14 mouse cellular contexts compared by ENCODE assay signal in the genomic region with DNA sequence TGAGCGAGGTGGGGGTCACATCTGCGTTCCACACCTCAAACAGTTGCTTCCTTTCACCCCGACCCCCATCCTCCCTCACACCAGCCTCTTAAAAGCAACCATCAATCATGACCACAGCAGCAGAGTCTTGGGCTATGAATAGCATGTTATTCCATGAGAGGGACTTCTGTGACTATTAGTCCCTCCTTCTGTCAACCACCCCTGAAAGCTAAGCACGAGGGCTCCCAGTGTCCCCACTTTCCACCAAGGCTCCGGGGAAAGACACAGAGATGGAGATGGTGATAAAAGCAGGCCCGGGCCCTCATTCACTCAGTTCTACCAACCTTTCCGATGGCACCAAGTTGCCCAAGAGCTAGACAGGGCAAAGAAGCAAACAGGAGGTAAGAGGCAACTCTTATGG.
"Had no signal": no experiment of that assay in that cellular context is flagged by ENCODE, and none has a peak within 500 bp of the region (broad histone marks: within the 10 kb centered on the region; RNA-seq: fewer than 3 reads in every experiment).

No protein-coding gene starts in this region.

- DNase-seq: kidney, adult 8-10 months; kidney, postnatal 10 days; kidney, postnatal 36 days; layer of hippocampus, postnatal 36 days; liver, embryonic 13.5 days; lung, adult 2 months; lung, postnatal 14 days; lung, postnatal 4 days; thymus, adult 18-20 months; thymus, postnatal 36 days had no signal

- H3K4me1 ChIP-seq: liver, embryonic 13.5 days had no signal

- H3K27ac ChIP-seq: kidney, embryonic 15.5 days; left cerebral cortex, adult 2 months; liver, embryonic 13.5 days; midbrain, embryonic 13.5 days; neural tube, embryonic 13.5 days had no signal

- H3K36me3 ChIP-seq: kidney, embryonic 15.5 days; liver, embryonic 13.5 days; midbrain, embryonic 13.5 days; neural tube, embryonic 13.5 days had no signal

- H3K9me3 ChIP-seq: kidney, embryonic 15.5 days; liver, embryonic 13.5 days; midbrain, embryonic 13.5 days; neural tube, embryonic 13.5 days had no signal

- ATAC-seq: midbrain, embryonic 13.5 days had no signal

- H3K4me2 ChIP-seq: kidney, embryonic 15.5 days; liver, embryonic 13.5 days; midbrain, embryonic 13.5 days; neural tube, embryonic 13.5 days had no signal

- H3K9ac ChIP-seq: kidney, embryonic 15.5 days; liver, embryonic 13.5 days; midbrain, embryonic 13.5 days; neural tube, embryonic 13.5 days had no signal

- H3K27me3 ChIP-seq: liver, embryonic 13.5 days; midbrain, embryonic 13.5 days; neural tube, embryonic 13.5 days had no signal

- H3K4me3 ChIP-seq: kidney, embryonic 15.5 days; left cerebral cortex, adult 2 months; liver, embryonic 13.5 days; midbrain, embryonic 13.5 days; neural tube, embryonic 13.5 days had no signal
